Mouse (Mus musculus): ENCODE data around the gene Ankrd63.
A peak's percentile ranks its signal among the peaks of the same experiment; 100 is the strongest.

The Ankrd63 gene

DNA sequence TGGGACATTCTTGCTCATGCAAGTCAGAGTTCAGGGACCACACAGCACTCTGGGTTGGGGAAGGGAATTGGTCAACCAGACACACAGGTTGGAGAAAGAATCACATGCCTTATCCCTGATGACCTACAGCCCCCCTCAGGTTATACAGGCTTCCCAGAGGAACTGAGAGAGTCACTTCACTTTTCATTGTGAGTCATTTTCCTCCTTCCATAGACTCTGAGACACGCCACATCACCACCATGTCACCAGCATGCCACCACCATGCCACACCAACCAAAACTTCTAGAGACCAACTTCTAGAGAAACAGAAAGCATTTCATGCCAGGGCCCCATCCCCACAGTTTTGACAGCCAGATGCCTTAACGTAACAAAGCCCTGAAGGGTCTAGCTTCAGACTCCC is 23.1 kb upstream of the Ankrd63 start:
- no peak for DNase-seq (ENCODE audit: low read depth, low spot score)

GRCm38 (mm10) chr2:118725511-118725910 is 21.7 kb upstream of the Ankrd63 start:
- DNase-seq (ENCODE audit: low read depth, low spot score), result no peak

- DNase-seq (ENCODE audit: low read depth, low spot score), result no peak
Observed at GRCm38 (mm10) chr2:118723693-118724486, 20.1 kb upstream of the Ankrd63 start.

DNA sequence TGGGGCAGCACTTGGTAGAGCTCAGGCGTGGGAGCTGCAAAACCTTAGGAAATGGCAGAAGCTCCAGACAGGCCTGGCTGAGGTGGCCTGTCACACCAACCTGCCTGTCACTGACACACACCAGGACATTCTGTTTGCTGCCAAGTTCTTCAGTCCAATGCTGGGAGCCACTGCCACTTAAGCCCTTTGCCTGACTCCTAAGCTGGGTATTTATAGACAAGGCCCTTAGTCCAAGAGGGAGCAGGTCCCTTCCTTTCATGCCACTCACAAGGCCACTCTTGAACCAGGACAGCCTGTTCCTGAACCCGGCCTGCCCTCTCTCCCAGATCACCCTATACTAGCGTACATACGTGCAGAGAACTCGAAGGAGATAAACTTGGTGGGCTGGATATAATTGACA is 12.9 kb upstream of the Ankrd63 start:
- no peak for DNase-seq (ENCODE audit: low read depth, low spot score)

DNA sequence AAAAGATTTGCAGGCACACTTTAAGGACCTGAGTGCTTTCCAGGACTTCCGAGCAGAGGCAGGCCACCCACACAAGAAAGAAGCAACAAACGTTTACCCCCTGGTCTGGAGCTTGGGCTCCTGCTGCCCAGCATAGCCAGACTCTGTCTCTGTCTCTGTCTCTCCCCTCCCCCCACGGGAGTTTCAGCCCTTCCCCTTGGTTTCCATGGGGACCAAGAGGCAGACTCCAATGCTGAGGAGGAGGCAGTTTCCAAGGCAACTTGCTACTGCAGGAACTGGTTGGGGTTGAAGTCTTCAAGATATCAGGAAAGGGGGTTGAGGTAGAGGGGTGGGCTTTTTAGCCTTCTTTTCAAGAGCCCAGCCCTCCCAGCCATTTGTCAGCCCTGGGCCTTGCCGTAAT is 10.5 kb upstream of the Ankrd63 start:
- DNase-seq (ENCODE audit: low read depth, low spot score), result peak; percentile 88

DNA sequence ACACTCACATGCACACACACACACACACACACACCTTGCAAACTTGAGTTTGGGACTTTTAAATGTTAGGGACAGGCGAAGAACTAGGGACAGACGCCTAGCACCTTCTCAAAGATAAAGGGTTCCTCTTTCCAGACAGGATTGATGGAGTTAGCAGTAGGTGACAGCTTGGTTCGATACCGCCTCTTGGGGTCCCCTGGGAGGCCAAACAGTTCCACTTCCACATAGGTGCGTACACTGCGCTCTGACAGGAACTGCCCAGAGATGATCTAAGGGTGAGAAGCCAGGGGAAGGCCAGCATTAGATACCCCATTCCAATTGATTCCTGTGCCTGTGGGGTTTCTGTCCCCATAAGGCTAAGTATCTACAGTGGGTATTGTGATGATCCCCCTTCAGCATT is 9.9 kb upstream of the Ankrd63 start:
- no peak for DNase-seq (ENCODE audit: low read depth, low spot score)

DNA sequence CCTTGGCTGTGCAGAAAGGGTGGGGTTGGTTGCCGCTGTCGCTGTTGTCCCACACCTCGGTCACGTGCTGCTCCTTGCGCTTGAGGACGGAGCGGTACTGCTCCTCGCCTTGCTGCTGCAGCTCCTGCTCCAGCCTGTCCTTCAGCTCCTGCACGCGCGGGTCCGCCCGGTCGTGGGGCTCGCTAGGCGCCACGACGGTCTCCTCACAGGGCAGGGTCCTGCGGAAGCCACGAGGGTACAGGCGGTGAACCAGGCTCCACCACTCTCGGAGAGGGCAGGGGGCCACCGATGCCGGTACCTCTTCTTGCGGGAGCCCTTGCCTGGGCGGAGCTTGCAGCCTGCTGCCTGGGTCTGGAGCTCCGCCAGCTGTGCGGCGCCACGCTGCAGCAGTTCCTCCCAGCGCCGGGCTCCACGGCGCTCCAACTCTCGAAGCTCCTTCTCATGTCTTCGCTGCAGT is 7.3 kb upstream of the Ankrd63 start:
- DNase-seq (ENCODE audit: low read depth, low spot score), result no peak

GRCm38 (mm10) chr2:118709655-118710221 is 6.0 kb upstream of the Ankrd63 start:
- DNase-seq (ENCODE audit: low read depth, low spot score), result no peak

DNA sequence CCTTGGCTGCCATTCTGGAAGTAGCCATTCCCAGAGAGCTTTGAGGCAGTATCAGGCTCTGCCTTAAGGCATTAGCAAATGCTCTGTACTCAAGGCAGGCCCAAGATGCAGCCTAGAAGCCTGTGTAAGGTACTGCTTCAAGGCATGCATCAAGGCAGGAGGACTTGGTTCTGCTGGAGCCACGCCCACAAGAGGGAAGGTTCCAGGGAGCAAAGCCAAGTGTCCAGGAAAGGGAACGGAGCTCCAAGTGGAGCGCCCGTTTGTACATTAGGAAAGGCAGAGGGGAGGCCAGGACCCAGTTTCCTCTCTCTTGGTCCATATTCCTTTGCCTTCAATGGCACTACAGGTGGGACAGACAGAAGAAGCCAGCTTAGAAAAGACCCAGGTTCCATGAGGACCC is 4.7 kb upstream of the Ankrd63 start:
- DNase-seq (ENCODE audit: low read depth, low spot score), result no peak

GRCm38 (mm10) chr2:118706436-118706835 is 2.7 kb upstream of the Ankrd63 start:
- peak; percentile 65 for DNase-seq (ENCODE audit: low read depth, low spot score)

DNA sequence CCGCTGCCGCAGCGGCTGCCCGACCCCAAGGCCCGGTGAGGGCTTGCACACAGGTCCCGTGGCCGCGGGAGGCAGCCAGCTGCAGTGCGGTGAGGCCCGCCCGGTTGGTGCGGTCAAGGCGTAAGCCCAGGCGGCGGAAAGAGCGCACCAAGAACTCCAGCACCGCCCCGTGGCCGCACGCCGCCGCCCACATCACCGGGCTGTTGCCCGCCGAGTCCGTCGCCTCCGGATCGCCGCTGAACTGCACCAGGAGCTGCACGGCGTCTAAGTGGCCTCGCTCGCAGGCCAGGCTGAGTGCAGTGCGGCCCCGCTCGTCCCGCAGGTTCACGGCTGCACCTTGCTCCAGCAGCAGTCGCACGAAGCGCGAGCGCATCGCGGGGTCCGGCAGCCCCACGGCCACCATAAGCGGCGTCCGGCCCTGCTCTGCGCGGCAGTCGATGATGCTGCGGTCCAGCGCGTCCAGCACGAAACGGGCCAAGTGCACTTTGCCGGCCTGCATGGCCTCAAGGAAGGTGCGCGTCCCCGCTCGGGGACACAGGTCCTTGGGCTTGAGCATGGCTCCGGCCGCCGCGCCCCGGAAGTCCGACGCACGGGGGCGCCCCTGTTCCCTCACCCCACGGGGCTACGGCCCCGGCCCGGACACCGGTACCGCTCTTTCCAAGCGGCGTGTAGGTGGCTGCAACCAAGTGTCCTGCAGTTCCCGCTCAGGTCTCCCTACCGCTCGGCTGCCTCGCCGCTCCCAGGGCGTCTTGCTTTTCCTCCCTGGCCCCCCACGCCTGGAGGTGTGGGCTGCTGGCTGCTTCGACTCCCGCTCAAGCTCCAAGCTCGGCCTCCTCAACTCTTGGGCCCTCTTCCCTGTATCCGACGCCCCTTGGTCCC is 641 bp downstream of the Ankrd63 start:
- DNase-seq (ENCODE audit: low read depth, low spot score), result no peak

DNA sequence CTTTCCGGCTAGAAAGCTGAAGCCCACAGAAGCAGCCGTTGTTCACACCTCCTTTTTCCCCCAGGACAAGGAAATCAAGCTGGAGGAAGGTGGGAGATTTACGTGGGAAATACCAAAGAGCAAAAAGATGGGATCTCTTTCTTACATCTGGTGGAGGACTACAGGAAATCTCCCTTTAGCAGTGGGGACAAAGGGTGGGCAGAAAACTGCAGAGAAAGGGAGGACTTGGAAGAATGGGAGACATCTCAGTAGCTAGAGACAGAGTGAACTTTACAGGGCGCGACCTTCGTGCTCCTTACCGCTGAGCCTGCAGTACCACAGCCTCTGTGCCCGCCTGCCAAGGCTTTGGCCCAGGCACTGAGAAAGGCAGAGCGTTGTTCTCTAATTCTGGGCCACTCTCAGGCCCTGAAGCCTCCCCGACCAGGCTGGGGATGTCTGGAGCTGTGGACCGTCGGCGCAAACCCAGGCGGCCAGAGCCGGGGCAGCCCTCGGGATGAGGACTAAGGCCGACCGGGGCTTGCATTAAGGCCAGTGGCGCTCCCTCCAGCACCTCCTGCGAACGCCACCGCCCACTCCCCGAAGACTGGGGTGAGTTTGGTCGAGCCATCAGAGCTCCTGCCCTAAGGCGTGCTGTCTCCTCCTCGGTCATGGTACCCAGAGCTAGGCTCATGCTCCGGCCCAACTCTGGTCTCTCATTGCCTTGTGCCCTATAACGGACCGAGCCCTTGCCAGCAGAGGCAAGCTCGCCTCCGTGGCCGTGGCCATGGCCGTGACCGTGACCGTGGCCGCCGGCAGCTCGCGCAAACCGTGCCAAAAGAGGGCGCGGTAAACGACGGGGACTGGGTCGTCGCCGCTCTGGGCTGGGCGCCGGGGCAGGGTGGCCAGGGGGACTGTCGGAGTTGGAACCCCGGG is 1.5 kb downstream of the Ankrd63 start:
- DNase-seq (ENCODE audit: low read depth, low spot score), result no peak

GRCm38 (mm10) chr2:118701161-118701560 is 2.6 kb downstream of the Ankrd63 start:
- DNase-seq (ENCODE audit: low read depth, low spot score), result no peak

DNA sequence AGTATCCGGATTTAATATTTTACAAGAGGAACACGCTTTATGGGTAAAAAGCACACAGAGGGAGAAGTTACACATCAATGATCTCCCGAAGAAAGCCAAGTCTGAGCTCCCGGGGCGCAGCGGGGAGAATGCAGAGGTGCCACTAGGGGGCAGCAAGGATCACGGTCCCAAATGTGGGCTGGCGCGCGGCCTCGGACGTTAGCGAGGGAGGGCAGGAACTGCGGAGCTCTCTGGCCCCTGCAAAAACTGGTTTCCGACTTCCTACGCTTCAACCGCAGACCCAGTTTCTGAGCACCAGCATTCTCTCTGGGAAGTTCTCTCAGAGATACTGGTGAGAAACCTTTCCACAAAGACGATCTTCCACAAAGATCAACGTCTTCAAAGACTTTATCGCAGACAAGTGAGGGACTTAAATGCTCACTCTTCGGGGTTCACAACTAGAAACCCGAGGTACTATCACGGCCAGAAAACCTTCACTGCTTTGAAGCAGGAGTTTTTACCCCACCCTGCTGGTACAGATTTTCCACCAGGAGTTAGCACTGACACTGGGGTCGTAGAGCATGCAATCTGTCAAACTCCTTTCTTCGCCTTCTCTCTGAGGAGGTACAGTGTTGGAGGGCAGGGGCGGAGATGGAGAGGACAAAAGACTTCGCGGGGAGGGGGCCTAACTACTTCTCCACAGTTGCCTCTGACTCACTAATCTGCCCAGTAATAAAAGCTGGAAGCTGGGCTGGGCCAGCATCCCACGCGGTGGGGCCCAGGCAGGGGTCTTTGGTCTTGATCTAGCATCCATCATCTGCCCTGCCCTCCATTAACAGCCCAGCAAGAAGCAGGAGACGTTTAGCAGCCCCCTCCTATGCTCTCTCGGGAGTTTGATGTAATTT is 3.3 kb downstream of the Ankrd63 start:
- no peak for DNase-seq (ENCODE audit: low read depth, low spot score)

DNA sequence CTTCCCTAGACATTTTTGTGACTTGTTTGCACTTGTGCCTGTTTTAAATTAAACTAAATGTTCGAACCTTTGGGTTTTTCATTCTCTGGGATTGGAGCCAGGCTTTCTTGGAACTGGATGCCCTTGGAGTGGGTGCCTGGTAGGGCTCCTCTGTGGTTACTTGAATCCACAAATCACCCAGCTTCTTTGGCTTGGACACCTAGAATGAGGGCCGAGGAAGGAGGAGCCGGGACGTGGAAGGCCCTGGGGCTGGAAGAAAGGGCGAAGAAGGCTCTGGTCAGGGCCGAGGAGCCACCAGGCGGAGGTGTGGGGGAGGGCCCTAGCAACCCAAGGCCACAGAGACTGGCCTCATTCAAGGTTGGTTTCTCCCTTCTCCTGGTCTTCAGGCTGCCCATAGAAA is 5.8 kb downstream of the Ankrd63 start:
- no peak for DNase-seq (ENCODE audit: low read depth, low spot score)

- DNase-seq (ENCODE audit: low read depth, low spot score), result no peak
Observed at GRCm38 (mm10) chr2:118697311-118697877, 6.4 kb downstream of the Ankrd63 start.

GRCm38 (mm10) chr2:118696451-118697308 is 7.1 kb downstream of the Ankrd63 start:
- DNase-seq (ENCODE audit: low read depth, low spot score), result no peak

DNA sequence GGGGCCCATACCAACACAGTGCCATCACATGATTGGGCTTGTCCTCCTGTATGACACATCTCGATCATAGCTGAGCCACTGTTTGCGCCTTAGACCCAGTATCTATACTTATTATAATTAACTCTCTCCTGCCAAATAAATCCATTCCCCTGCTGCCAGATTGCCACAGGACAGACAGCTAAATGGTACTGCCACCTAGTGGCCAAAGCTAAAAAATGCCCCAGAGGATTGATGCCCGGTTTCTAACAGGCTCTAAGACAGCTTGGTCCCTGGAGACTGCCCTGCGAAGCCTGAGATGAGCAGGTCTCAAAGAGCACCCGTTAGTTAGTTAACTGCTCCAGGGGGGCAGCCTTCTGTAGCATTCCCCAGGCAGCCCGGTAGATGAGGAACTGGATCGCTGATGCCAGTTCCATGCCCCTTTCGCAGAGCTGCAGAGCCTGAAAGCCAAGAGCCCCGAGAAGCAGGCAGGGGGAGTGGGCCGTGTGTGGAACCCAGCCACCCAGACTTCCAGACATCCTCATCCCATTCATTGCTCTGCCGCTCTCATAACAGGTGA is 8.0 kb downstream of the Ankrd63 start:
- no peak for DNase-seq (ENCODE audit: low read depth, low spot score)

Measured in telencephalon, adult 2 months (tissue).